Comparison of ENCODE assay signal across 21 mouse cellular contexts in the genomic region with DNA sequence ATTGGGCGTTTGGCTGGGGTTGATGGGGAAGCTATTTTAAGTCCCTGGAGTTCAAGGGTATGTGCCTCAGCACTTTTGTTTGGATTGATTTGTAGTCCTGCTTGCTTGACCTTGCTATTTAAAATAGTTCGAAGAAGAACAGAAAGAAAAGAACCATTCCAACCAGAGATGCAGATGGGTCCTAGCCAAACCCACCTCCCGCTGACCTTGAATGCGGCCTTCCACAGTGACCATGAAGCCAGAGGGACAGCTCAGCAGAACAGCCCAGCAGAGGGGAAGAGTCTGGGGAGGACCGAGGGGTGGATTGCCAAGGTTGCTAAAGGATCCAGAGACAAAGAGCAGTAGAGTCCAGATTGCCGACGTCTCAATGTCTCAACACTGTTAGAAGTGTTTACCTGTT.
"Had no signal": no experiment of that assay in that cellular context is flagged by ENCODE, and none has a peak within 500 bp of the region (broad histone marks: within the 10 kb centered on the region; RNA-seq: fewer than 3 reads in every experiment).

No protein-coding gene starts in this region.

- H3K27ac ChIP-seq: kidney, postnatal 0 days; layer of hippocampus, adult 2 months; limb, embryonic 10.5 days; limb, embryonic 13.5 days; liver, embryonic 12.5 days; liver, embryonic 15.5 days; lung, embryonic 15.5 days had no signal

- H3K27me3 ChIP-seq: liver, embryonic 15.5 days had no signal

- H3K36me3 ChIP-seq: limb, embryonic 10.5 days; limb, embryonic 13.5 days; liver, embryonic 12.5 days; liver, embryonic 15.5 days; lung, embryonic 15.5 days had no signal

- H3K4me3 ChIP-seq: layer of hippocampus, adult 2 months; limb, embryonic 10.5 days; limb, embryonic 13.5 days; liver, embryonic 12.5 days; liver, embryonic 15.5 days; lung, embryonic 15.5 days had no signal

- H3K9ac ChIP-seq: limb, embryonic 13.5 days; liver, embryonic 12.5 days; liver, embryonic 15.5 days; lung, embryonic 15.5 days had no signal

- ATAC-seq: liver, embryonic 12.5 days had no signal

- H3K4me2 ChIP-seq: limb, embryonic 13.5 days; liver, embryonic 12.5 days; liver, embryonic 15.5 days; lung, embryonic 15.5 days; midbrain, embryonic 11.5 days had no signal

- H3K9me3 ChIP-seq: limb, embryonic 10.5 days; limb, embryonic 13.5 days; liver, embryonic 12.5 days; liver, embryonic 15.5 days; lung, embryonic 15.5 days had no signal

- DNase-seq: kidney, adult 18-20 months; kidney, postnatal 25 days; layer of hippocampus, adult 9-11 months; liver; lung, adult 18-20 months; lung, postnatal 10 days; lung, postnatal 36 days; midbrain, embryonic 14.5 days; right cerebral cortex, adult 18-20 months; right cerebral cortex, postnatal 14 days; right cerebral cortex, postnatal 4 days; thymus, adult 2 months; thymus, postnatal 14 days had no signal

- H3K4me1 ChIP-seq: liver, embryonic 12.5 days; liver, embryonic 15.5 days had no signal
